Mouse (Mus musculus) myocyte (in vitro differentiated cells): ENCODE data around the gene Scarf2.

Experiments used
- CEBPB ChIP-seq: IDR thresholded peaks from 2 replicates; pipeline ENCODE4 v1.6.1; 2011; ENCODE audit warnings: mild to moderate bottlenecking, moderate library complexity; ENCODE audit not compliant: poor library complexity, insufficient read depth, severe bottlenecking
- E2F4 ChIP-seq: IDR thresholded peaks from one replicate; pipeline ENCODE4 v1.6.1; 2011; ENCODE audit warnings: mild to moderate bottlenecking, control low read depth, moderate library complexity; ENCODE audit not compliant: insufficient read depth
- MAX ChIP-seq: IDR thresholded peaks from one replicate; pipeline ENCODE4 v1.6.1; 2011; ENCODE audit warnings: low read depth, mild to moderate bottlenecking, control low read depth
- MYOG ChIP-seq, 3 experiments: IDR thresholded peaks; one replicate each; pipeline ENCODE4 v1.6.1; 2011; ENCODE audit warnings: control low read depth in 2 of 3, low read depth in 2 of 3, mild to moderate bottlenecking in 2 of 3; ENCODE audit not compliant: insufficient read length in 2 of 3, control insufficient read depth in 1 of 3, insufficient read depth in 1 of 3
- POLR2A ChIP-seq: IDR thresholded peaks from one replicate; pipeline ENCODE4 v1.6.1; 2011; ENCODE audit warnings: low read depth, mild to moderate bottlenecking, control low read depth, moderate library complexity; ENCODE audit not compliant: insufficient read length
- POLR2AphosphoS2 ChIP-seq: IDR thresholded peaks from one replicate; pipeline ENCODE4 v1.6.1; 2011; ENCODE audit warnings: low read depth, control low read depth; ENCODE audit not compliant: insufficient read length
- REST ChIP-seq: IDR thresholded peaks from one replicate; pipeline ENCODE4 v1.6.1; 2011; ENCODE audit warnings: mild to moderate bottlenecking, control low read depth, moderate library complexity; ENCODE audit not compliant: insufficient read depth, insufficient read length
- USF1 ChIP-seq: IDR thresholded peaks from one replicate; pipeline ENCODE4 v1.6.1; 2011; ENCODE audit warnings: low read depth, mild to moderate bottlenecking, control low read depth, moderate library complexity

DNA sequence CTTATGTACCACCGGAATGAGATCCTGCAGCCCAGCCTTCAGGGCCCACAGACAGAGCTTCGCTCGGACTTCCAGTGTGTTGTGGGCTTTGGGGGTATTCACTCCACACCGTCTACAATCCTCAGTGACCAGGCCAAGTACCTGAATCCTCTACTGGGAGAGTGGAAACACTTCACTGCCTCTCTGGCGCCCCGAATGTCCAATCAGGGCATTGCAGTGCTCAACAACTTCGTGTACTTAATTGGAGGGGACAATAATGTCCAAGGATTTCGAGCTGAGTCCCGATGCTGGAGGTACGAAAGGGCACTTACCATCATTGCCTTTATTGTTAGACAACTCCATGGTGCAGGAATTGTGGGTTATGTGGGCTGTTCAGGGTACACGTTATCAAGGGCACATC lies 20.3 kb upstream of the Scarf2 start:
- TF ChIP-seq MYOG (IDR thresholded peaks at IDR 0.05; ENCODE audit: control insufficient read depth in 1 of 3, insufficient read depth in 1 of 3, insufficient read length in 2 of 3, low read depth in 2 of 3) (no peak), POLR2AphosphoS2 (no peak), POLR2A (no peak), MAX (no peak), REST (no peak), E2F4 (no peak), USF1 (no peak), CEBPB (no peak)
